Mouse (Mus musculus): Measurements from ENCODE around the gene Hnrnpll.

Hnrnpll gene

DNA sequence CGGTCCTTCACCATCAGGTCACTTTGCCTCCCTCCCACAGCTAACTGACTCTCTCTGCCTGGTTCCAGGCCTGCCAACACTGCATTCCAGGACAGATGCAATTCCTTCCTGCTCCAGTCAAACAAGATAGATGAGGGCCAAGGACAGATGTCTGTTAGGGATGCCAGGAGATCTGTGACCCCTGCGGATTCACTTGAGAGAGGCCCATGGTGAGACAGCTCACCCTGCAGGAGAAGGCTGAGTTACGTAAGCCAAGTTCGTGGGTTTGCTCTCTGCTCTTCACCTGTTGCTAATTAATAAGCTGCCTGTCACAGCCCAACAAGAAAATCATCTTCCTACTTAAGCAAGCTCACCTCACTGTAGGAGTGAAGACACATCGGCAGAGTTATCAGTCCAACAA lies 63.1 kb downstream of the Hnrnpll start:
- DNase-seq (ENCODE audit: low spot score) = no peak

DNA sequence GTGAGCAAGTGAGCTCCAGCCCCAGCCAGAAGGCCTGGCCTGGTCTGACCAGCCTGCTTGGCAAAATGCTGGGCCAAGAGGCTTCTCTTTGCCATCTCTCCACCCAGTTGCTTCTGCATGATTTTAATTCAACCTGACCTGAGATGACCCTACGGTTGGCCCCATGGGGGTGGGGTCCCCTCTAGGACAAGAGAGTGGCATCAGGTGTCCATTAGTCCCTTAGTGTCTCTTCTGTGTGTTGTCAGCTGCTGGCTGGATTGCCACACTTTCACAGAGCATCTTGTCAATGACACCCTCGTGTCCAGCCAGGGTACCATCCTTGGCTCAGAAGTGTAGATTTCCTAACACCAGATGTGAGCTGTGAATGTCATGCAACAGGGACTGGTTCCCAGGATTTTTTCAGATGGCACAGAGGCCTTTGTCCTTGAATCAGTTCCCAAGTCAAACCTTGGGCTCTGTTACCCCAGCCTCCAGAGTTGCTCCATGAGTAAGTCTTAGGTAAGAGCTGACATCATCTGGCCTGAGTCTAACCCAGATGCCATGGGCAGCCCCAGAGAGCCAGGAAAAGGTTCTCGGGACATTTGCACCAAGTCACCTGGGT lies 66.9 kb downstream of the Hnrnpll start:
- DNase-seq (ENCODE audit: low spot score) = no peak

DNA sequence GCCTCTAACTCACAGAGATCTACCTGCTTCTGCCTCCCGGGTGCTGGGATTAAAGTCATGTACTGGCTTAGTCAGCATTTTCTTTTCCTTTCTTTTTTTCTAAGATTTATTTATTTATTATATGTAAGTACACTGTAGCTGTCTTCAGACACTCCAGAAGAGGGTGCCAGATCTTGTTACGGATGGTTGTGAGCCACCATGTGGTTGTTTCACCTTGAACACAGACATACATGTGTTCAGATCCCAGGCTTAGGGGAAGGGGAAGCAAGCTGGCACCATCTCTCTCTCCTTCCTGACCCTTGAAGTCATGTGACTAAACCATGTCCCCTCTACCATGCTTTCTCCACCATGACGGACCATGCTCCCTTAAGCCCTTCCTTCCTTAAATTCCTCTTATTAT lies 70.0 kb downstream of the Hnrnpll start:
- no peak for DNase-seq (ENCODE audit: low spot score)

DNA sequence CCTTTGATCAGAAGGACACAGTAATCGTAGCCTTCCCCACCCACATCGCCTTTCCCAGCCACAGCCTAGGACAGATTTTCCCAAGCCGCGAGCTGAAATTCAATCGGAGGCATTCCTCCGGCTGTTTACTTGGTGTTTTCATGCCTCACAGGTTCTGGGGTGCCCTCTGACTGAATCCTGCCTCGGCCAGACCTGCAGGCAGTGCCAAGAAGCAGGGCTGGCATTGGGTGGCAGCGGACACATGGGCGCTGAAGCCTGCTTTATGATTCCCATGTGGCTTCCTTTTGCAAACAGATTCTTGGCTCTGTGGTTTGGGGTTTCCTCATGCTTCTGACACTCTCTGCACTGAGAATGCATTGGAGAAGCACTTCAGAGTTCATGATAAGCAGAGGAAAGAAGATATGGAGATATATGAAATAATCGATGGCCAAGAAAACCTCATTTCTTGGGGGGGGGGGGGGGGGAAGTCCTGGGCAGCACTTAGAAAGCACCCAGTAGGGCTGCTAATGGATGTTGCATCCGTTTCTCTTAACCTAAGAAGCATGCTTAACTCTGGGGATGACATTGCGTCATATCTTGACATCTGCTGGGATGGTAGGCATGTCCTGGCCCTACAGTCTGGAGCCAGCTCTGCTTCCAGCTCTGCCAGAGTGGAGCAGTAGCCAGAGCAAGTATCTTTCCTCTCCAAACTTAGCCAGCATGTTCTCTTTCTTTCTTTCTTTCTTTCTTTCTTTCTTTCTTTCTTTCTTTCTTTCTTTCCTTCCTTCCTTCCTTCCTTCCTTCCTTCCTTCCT lies 70.8 kb downstream of the Hnrnpll start:
- no peak for DNase-seq (ENCODE audit: low spot score)

DNA sequence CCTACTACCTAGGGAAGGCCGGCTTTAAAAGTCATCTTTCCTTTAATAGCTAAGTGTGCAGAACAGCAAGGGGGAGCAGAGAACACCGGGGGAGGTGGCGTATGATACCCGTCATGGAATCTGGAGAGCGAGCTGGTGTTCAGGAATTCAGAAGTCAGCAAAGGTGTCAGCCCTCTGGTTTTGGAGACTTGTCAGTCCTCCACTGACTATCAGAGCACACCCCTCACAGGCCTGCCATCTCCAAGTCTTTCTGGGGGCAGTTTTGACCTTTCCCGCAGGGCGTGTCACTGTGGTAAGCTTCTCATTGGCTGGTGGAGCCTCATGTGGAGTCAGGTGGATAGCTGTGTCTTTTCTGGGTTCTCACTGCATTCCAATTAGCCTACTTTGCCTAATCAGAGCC lies 72.0 kb downstream of the Hnrnpll start:
- no peak for DNase-seq (ENCODE audit: low spot score)

DNA sequence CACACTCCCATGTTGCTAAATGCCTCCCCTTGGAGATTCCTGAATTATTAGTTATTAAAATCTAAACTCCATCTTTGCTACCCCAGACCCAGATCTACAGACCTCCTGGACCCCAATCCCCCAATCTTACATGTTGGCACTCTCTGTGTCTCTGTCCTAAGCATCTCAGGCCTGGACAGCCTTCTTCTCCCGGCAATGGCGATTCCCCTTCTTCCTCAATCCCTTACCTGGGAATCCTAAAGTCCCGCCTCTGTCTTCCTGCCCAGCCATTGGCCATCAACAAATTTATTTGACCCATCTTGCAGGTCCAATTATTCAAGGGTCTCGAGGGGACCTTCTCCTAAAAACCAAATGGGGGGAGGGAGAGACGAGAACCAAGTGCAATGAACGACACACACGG lies 77.7 kb downstream of the Hnrnpll start:
- no peak for DNase-seq (ENCODE audit: low spot score)

DNA sequence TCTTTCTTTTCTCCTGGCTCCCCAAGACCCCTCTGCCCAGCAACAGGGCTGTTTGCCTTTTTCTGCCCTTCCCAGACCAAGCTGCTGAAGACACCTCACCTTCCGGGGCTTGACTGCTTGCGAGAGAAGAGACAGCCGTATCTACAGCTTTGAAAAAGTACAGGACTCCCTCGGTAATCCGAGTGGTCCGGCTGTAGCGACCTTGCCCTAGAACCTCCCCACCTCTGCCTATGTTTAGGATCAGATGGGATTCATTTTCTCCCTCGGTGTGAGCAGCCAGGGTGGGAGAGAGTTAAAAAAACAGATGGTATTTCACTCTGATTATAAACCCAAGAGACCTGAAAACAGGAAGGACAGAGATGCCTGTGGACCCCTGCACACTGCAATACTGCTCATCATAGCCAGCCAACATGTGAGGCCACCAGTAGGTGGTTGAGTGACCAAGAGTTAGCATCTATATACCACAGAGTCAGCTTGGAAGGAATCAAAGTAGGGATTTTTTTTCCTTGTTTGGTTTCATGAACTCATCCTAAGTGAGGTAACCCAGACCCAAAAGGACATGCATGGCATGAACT lies 79.1 kb downstream of the Hnrnpll start:
- no peak for DNase-seq (ENCODE audit: low spot score)

DNA sequence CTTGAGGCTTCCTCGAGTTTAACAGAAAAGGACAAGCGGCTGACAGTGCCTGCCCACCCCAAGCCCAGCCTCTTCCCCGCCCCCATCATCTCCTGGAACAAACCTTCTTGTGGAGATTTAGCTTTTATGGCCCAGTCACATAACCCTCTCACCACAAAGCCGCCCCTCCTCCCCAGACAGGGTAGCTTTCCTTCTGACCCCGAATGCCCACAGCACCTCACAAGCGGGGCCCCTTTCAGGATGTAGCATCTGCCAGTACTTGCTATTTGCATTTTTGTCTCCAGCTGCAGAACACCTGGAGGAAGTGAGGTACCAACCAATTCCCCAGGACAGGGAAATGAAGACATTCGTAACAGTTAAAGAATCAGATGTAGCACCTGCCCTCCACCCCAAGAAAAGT lies 79.6 kb downstream of the Hnrnpll start:
- DNase-seq (ENCODE audit: low spot score) = no peak

DNA sequence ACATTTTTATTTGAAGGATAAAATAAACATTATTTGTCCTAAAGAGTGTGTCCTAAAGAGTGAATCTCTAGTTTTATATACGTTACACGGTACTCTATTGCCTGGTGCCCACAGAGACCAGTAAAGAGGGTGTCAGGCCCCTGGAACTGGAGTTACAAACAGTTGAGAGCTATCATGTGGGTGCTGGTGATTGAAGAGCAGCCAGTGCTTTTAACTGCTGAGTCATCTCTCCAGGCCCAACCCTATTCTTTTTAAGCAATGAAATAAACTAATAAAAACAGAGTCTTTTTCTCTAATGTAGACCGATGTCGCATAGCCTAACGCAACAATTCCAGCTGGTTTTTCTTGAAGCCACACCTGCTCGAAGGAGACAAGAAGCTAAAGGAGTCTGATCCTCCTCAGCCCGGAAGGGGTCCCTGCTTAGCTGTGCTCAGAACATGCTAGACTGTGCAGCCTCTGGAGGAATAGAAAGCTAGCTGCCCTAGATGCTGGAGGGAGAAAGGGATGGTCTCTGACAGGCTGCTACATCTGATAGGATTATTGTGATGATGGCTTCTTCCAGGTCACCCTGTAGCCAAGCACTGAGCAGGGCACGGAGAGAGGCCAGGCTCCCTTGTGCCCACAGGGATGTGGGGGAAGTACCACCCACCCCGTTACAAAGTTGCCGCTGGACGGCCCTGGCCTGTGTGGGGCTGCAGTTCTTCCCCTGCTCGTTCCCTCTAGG lies 80.2 kb downstream of the Hnrnpll start:
- no peak for DNase-seq (ENCODE audit: low spot score)

DNA sequence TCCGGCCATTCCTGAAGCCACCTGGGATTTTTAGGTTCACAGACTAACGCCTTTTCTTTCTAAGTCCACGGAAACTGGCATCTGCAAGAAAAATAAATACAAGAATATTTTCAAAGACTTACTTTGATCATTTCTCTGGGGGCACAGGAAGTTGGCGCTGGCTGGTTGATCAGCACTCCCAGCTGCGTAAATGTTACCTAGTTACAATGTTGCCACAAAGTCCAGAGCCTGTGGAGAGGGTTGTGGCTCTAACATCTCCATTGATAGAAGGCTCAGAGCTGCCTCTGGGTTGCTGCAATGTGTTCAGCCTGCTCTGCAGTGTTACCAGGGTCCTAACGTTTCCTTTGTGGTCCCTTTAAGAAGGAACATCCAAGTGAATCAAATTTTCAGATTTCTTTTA lies 80.8 kb downstream of the Hnrnpll start:
- no peak for DNase-seq (ENCODE audit: low spot score)

DNA sequence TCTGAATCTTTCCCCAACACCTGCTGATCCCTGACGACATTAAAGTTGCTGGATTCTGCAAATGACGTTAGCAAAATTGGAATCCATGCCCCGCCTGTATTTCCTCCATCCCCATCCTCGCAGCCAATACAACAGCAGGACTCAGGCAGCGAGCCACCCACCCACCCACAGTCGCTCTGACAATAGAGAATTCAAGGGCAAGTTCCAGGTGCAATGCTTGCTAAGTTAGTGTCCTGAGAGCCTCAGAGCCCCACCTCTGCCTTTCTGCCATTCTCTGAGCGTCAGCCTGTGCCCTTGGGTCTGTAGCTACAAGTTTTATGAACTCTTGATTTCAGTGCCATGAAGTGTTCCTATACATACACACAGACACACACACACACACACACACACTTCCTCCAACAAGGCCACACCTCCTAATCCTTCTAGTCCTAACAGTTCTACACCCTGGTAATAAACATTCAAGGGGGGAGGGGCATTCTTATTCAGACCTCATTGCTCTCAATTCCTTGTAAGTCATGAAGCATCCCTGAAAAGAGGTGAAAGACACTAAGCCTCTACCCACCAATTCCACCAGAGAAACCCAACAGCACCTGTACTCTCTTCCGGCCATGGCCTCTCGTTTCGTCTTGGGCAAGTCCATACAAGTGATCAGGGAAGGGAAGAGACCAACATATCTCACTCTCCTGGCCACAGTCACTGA lies 81.6 kb downstream of the Hnrnpll start:
- DNase-seq (ENCODE audit: low spot score) = no peak

Data from urinary bladder, postnatal 10 days (tissue).